Mouse (Mus musculus): ENCODE results near the gene Sdc4.

Gene Sdc4

GRCm38 (mm10) chr2:164403396-164404081 is 40.1 kb downstream of the Sdc4 start:
- DNase-seq (ENCODE audit: low spot score in 2 of 2), result no peak

DNA sequence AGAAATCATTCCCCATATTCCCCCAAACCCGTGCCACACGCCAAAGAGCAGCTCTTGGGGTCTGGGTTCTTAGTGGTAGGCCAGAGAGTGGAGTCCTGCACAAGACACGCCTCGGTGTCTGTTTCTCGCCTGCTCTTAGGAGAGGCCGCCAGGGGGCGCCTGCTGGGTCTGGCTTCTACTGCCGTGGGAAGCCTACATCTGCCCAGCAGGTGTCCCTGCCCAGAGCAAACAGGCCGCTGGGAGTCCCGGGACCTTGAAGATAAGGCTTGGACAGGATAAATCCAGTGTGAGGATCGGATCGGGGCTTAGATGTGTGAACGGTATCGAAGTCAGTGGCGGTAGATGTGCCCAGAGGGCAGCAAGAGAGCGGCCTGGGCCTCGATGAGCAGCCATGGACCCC is 40.8 kb downstream of the Sdc4 start, which contains the start of gene Rbpjl:
Rbpjl (plus strand) TSS at position 236 of the 400 bp plus-strand sequence.
- peak; percentile 41 to 59 for DNase-seq (ENCODE audit: low spot score in 2 of 2)

- no peak for DNase-seq (ENCODE audit: low spot score in 2 of 2)
Measured at GRCm38 (mm10) chr2:164396911-164397310, 46.8 kb downstream of the Sdc4 start.

GRCm38 (mm10) chr2:164396076-164396475 is 47.6 kb downstream of the Sdc4 start:
- DNase-seq (ENCODE audit: low spot score in 2 of 2), result no peak

- no peak for DNase-seq (ENCODE audit: low spot score in 2 of 2)
Measured at GRCm38 (mm10) chr2:164393126-164393525, 50.6 kb downstream of the Sdc4 start.

DNA sequence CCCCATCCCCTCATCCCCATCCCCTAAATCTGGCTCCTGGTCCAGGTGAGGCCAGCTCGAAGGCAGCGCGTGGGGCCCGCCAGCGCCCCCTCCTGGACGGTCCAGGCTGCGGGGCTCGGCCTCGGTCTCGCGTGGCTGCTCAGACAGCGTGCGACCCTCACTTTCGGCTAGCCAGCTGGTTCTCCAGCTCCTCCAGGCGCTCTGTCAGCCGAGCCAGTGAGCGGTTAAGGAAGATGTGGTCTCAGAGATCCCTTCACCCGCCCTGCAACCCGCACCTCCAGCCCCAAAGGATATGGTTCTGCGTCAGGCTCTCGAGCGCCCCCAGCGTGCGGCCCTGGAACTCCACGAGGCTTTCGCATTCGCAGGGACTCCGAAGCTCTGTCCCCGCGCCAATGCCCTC is 54.2 kb downstream of the Sdc4 start:
- DNase-seq (ENCODE audit: low spot score in 2 of 2), result peak; percentile 79 to 82

DNA sequence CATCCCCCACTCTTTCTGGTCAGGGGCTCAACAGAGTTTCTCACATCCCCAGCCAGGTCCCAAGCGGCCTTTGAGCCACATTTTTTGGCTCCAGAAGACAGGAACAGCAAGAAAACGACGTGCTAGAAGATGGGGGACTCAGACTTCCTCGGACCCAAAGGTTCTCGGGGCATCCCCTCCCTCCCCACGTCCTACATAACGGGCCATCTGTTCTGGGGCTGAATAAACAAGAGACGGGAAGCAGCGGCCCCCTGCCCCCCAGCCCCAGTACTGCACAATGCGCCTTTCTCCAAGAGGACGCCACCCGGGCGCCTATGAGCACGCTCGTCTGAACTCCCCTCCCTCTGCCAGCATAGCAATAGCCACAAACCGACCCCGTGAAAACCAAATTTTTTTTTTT is 54.7 kb downstream of the Sdc4 start, which contains the start of gene Slpi:
Slpi (minus strand) TSS at position 76 of the 400 bp plus-strand sequence.
- no peak for DNase-seq (ENCODE audit: low spot score in 2 of 2)

GRCm38 (mm10) chr2:164386953-164387352 is 56.7 kb downstream of the Sdc4 start:
- DNase-seq (ENCODE audit: low spot score in 2 of 2), result peak; percentile 54 to 63

- no peak for DNase-seq (ENCODE audit: low spot score in 2 of 2)
Measured at GRCm38 (mm10) chr2:164385927-164386763, 57.5 kb downstream of the Sdc4 start.

- no peak for DNase-seq (ENCODE audit: low spot score in 2 of 2)
Measured at GRCm38 (mm10) chr2:164383656-164384399, 59.9 kb downstream of the Sdc4 start.

GRCm38 (mm10) chr2:164382971-164383370 is 60.7 kb downstream of the Sdc4 start:
- no peak for DNase-seq (ENCODE audit: low spot score in 2 of 2)

DNA sequence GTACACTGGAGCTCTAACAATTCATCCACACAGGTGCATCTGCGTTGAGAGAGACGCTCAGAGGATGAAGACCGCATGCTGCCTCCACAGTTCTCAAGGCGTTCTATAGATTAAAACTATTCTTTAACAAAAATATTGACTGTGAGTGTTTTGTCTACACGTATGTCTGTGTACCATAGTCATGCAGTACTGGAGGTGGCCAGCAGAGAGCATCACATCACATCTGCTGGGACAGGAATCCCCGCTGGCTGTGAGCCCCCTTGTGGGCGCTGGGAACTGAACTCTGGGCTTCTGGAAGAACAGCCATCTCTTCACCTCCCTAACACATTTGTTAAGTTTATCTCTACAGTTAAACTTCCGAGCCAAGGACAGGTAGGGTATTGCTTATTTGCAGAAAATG is 62.0 kb downstream of the Sdc4 start:
- no peak for DNase-seq (ENCODE audit: low spot score in 2 of 2)

GRCm38 (mm10) chr2:164377478-164378426 is 65.9 kb downstream of the Sdc4 start:
- DNase-seq (ENCODE audit: low spot score in 2 of 2), result no peak
